In the genomic region with DNA sequence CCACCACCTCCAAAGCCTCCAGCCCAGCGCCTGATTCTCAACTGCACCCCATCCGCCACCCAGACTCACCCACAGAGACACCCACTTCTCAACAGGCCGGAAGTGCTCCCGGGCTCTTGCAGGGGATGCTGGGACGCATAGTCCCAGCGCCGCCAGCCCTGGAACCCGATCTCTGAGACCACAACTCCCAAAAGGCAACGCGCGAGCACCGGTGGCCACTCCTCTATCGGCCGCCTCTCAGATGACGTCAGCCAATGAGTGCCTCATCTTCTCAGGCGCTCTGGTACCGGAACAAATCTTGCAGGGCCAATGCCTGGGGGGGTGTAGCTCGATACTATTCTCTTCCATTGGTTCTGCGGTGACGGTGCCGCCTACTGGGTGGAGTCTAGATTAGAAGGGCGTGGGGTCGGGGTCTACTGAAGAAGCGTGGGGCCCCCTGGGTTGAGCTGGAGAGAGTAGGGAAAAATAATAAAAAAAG, we compare ENCODE assay signal across 8 mouse cellular contexts. TPM values are rescaled to one million over a fixed set of nuclear protein-coding genes. Genes with fewer than 3 reads are reported as not detected.
DNase-seq lines count a peak whose midpoint lies in the region; ATAC-seq and TF ChIP-seq lines count a peak whose summit lies in the region.

Gene Zscan20 (minus strand): TSS at position 174 of the 478 bp plus-strand sequence.

- H3K9ac ChIP-seq in heart, embryonic 12.5 days: peak within 1 kb of the TSS; percentile 82
- peak within 1 kb of the TSS; percentile 60 for H3K9ac ChIP-seq in kidney, postnatal 0 days (ENCODE audit: low read depth, low read length)
- peak within 1 kb of the TSS; percentile 68 for H3K9ac ChIP-seq in liver, embryonic 11.5 days (ENCODE audit: low read depth, low read length)
- H3K9ac ChIP-seq in stomach, embryonic 14.5 days (replicated peaks; ENCODE audit: low read depth, low read length): peak within 1 kb of the TSS; percentile 54

- peak within 1 kb of the TSS; percentile 76 for H3K4me2 ChIP-seq in heart, embryonic 12.5 days
- H3K4me2 ChIP-seq in kidney, postnatal 0 days (ENCODE audit: low read length): peak within 1 kb of the TSS; percentile 65
- peak within 1 kb of the TSS; percentile 91 for H3K4me2 ChIP-seq in liver, embryonic 11.5 days
- peak within 1 kb of the TSS; percentile 67 for H3K4me2 ChIP-seq in stomach, embryonic 14.5 days (replicated peaks; ENCODE audit: low read depth, low read length)

- H3K27ac ChIP-seq in heart, embryonic 12.5 days (ENCODE audit: poor library complexity, severe bottlenecking): peak within 1 kb of the TSS; percentile 10; the same call in 1 of the 2 replicates
- no peak within 1 kb of the TSS for H3K27ac ChIP-seq in kidney, postnatal 0 days
- peak within 1 kb of the TSS; percentile 49; the same call in 1 of the 2 replicates for H3K27ac ChIP-seq in liver, embryonic 11.5 days (ENCODE audit: low read depth, low read length)
- H3K27ac ChIP-seq in stomach, embryonic 14.5 days (ENCODE audit: low read length): 0 out of 2 replicates have a peak within 1 kb of the TSS, but pooled peaks have one; percentile 24

- peak; percentile 97 for ATAC-seq in erythroid progenitor cell, adult 5-6 weeks (replicated peaks; ENCODE audit: low FRiP score, poor library complexity, severe bottlenecking)
- ATAC-seq in heart, embryonic 12.5 days (ENCODE audit: insufficient number of reproducible peaks, low FRiP score): peak; percentile 97
- ATAC-seq in kidney, postnatal 0 days (replicated peaks; ENCODE audit: low FRiP score, low read depth): peak; percentile 96
- ATAC-seq in liver, embryonic 11.5 days (replicated peaks; ENCODE audit: low FRiP score): peak; percentile 95
- peak; percentile 96 for ATAC-seq in stomach, embryonic 14.5 days (ENCODE audit: insufficient number of reproducible peaks, insufficient read depth, low FRiP score, low read depth)

- H3K9me3 ChIP-seq in heart, embryonic 12.5 days (replicated peaks): no peaks in the 10 kb centered on the region
- no peaks in the 10 kb centered on the region for H3K9me3 ChIP-seq in kidney, postnatal 0 days (replicated peaks; ENCODE audit: low read length)
- no peaks in the 10 kb centered on the region for H3K9me3 ChIP-seq in liver, embryonic 11.5 days (ENCODE audit: control insufficient read depth, low read length)
- no peaks in the 10 kb centered on the region for H3K9me3 ChIP-seq in stomach, embryonic 14.5 days (ENCODE audit: control insufficient read depth, low read depth, low read length)

- peak within 1 kb of the TSS; percentile 77 for H3K4me3 ChIP-seq in heart, embryonic 12.5 days
- H3K4me3 ChIP-seq in kidney, postnatal 0 days (replicated peaks; ENCODE audit: low read depth, low read length): peak within 1 kb of the TSS; percentile 53
- peak within 1 kb of the TSS; percentile 62 for H3K4me3 ChIP-seq in liver, embryonic 11.5 days (ENCODE audit: low read depth, low read length)
- peak within 1 kb of the TSS; percentile 53 for H3K4me3 ChIP-seq in stomach, embryonic 14.5 days (ENCODE audit: low read depth, low read length)

- TF ChIP-seq CTCF in kidney, postnatal 0 days (IDR thresholded peaks at IDR 0.05; ENCODE audit: low read depth): peak; percentile 55; the same call in 1 of the 2 replicates

- peaks cover 6% of the 10 kb centered on the region for H3K27me3 ChIP-seq in heart, embryonic 12.5 days (replicated peaks)
- H3K27me3 ChIP-seq in kidney, postnatal 0 days (ENCODE audit: insufficient read depth, low read length): no peaks in the 10 kb centered on the region
- H3K27me3 ChIP-seq in liver, embryonic 11.5 days (replicated peaks; ENCODE audit: control insufficient read depth, insufficient read depth, low read length): no peaks in the 10 kb centered on the region
- H3K27me3 ChIP-seq in stomach, embryonic 14.5 days (ENCODE audit: control insufficient read depth, insufficient read depth, low read length): no peaks in the 10 kb centered on the region

- H3K4me1 ChIP-seq in heart, embryonic 12.5 days (replicated peaks): peaks cover 10% of the 10 kb centered on the region
- peaks cover 8% of the 10 kb centered on the region; the same call in 1 of the 2 replicates for H3K4me1 ChIP-seq in kidney, postnatal 0 days (replicated peaks; ENCODE audit: insufficient read depth, low read length)
- H3K4me1 ChIP-seq in liver, embryonic 11.5 days (replicated peaks; ENCODE audit: control insufficient read depth, insufficient read depth, low read length): peaks cover 8% of the 10 kb centered on the region
- peaks cover 11% of the 10 kb centered on the region for H3K4me1 ChIP-seq in stomach, embryonic 14.5 days (ENCODE audit: control insufficient read depth, insufficient read depth, low read length)

- peak; percentile 98 for DNase-seq in CD4-positive helper T cell, adult 2 months (ENCODE audit: low read depth, low spot score)
- peak; percentile 98 for DNase-seq in brain, embryonic 18.5 days (ENCODE audit: low read depth, low spot score)
- DNase-seq in kidney, postnatal 0 days (ENCODE audit: low spot score): peak; percentile 100
- DNase-seq in liver, embryonic 11.5 days (ENCODE audit: low spot score): peak; percentile 94
- DNase-seq in naive thymus-derived CD4-positive, alpha-beta T cell, adult 2 months (ENCODE audit: low read depth): peak; percentile 97

- WGBS in heart, embryonic 12.5 days: under 1% methylated on average over 24 of the region's 24 CpGs
- WGBS in kidney, postnatal 0 days: 1% methylated on average over 24 of the region's 24 CpGs
- WGBS in liver, embryonic 11.5 days: under 1% methylated on average over 24 of the region's 24 CpGs
- under 1% methylated on average over 24 of the region's 24 CpGs for WGBS in stomach, embryonic 14.5 days

- H3K36me3 ChIP-seq in heart, embryonic 12.5 days: no peaks in the 10 kb centered on the region
- H3K36me3 ChIP-seq in kidney, postnatal 0 days (ENCODE audit: insufficient read depth, low read length): no peaks in the 10 kb centered on the region
- H3K36me3 ChIP-seq in liver, embryonic 11.5 days (ENCODE audit: control insufficient read depth, insufficient read depth, low read length): no peaks in the 10 kb centered on the region
- H3K36me3 ChIP-seq in stomach, embryonic 14.5 days (ENCODE audit: control insufficient read depth, insufficient read depth, low read length): no peaks in the 10 kb centered on the region

RNA-seq across cellular contexts. Expression of gene Zscan20, which starts in this region (rescaled TPM):
- total RNA-seq in erythroid progenitor cell, adult 5-6 weeks (2015; ENCODE audit: low replicate concordance): 1.1 and 1.3 TPM in 2 replicates
- total RNA-seq in erythroid progenitor cell, adult 5-6 weeks (2017; ENCODE audit: low replicate concordance): 0.77 TPM in 1 of 2 replicates, not detected in the other
- 4.7 TPM in 2 replicates for polyA plus RNA-seq in heart, embryonic 12.5 days (2016; fragmentation: Nextera tagmentation; extraction: Ambion mirVana)
- 2.2 and 2.3 TPM in 2 replicates for polyA plus RNA-seq in kidney, postnatal 0 days (2015; fragmentation: Nextera tagmentation; extraction: Ambion mirVana)
- 2.4 and 3.9 TPM in 2 replicates for polyA plus RNA-seq in liver, embryonic 11.5 days (2014; fragmentation: Nextera tagmentation; extraction: Ambion mirVana)
- polyA plus RNA-seq in stomach, embryonic 14.5 days (2014; fragmentation: Nextera tagmentation; extraction: Ambion mirVana): 3.1 and 3.9 TPM in 2 replicates
